Mouse (Mus musculus): ENCODE data around the gene Nlrp6. TPM values are rescaled to one million over a fixed set of nuclear protein-coding genes. Genes with fewer than 3 reads are reported as not detected.
"Not testable (repeated sequence)": the region's sequence is repeated elsewhere in the genome, so short reads cannot be mapped to it uniquely, and the experiment has no call there.

Gene Nlrp6
- polyA plus RNA-seq, 1 experiment from 2014 or later = 0.37 TPM

GRCm38 (mm10) chr7:140890636-140891035 is 30.1 kb upstream of the Nlrp6 start:
- H3K9ac ChIP-seq (ENCODE audit: low read length); DNase-seq (ENCODE audit: low spot score); H3K27me3 ChIP-seq (replicated peaks; ENCODE audit: control insufficient read depth, insufficient read depth, low read length); H3K27ac ChIP-seq (ENCODE audit: low read depth, low read length); H3K4me2 ChIP-seq (ENCODE audit: low read length); ATAC-seq; H3K9me3 ChIP-seq (replicated peaks; ENCODE audit: control insufficient read depth, low read length); H3K4me1 ChIP-seq (ENCODE audit: control insufficient read depth, insufficient read depth, low read length); H3K4me3 ChIP-seq (ENCODE audit: low read depth, low read length): not testable (repeated sequence)
- 97% methylated on average over 16 of the region's 16 CpGs for WGBS
- peaks cover 80% of the 10 kb centered on the region for H3K36me3 ChIP-seq (ENCODE audit: control insufficient read depth, insufficient read depth, low read length)

GRCm38 (mm10) chr7:140894031-140894430 is 26.7 kb upstream of the Nlrp6 start:
- Histone ChIP-seq H3K9ac (ENCODE audit: low read length) (no peak overlapping the region), H3K9me3 (replicated peaks; ENCODE audit: control insufficient read depth, low read length) (no peaks in the 10 kb centered on the region), H3K4me2 (ENCODE audit: low read length) (no peak overlapping the region), H3K4me1 (ENCODE audit: control insufficient read depth, insufficient read depth, low read length) (no peaks in the 10 kb centered on the region), H3K27ac (ENCODE audit: low read depth, low read length) (no peak overlapping the region), H3K36me3 (ENCODE audit: control insufficient read depth, insufficient read depth, low read length) (peaks cover 77% of the 10 kb centered on the region), H3K4me3 (ENCODE audit: low read depth, low read length) (no peak overlapping the region), H3K27me3 (replicated peaks; ENCODE audit: control insufficient read depth, insufficient read depth, low read length) (no peaks in the 10 kb centered on the region)
- no peak for DNase-seq (ENCODE audit: low spot score)
- 80% methylated on average over 7 of the region's 7 CpGs for WGBS
- ATAC-seq = no peak

GRCm38 (mm10) chr7:140894611-140895010 is 26.1 kb upstream of the Nlrp6 start:
- no peaks in the 10 kb centered on the region for H3K9me3 ChIP-seq (replicated peaks; ENCODE audit: control insufficient read depth, low read length)
- H3K27ac ChIP-seq (ENCODE audit: low read depth, low read length) = no peak overlapping the region
- H3K4me3 ChIP-seq (ENCODE audit: low read depth, low read length) = no peak overlapping the region
- no peaks in the 10 kb centered on the region for H3K4me1 ChIP-seq (ENCODE audit: control insufficient read depth, insufficient read depth, low read length)
- DNase-seq (ENCODE audit: low spot score) = no peak
- 92% methylated on average over 3 of the region's 3 CpGs for WGBS
- H3K4me2 ChIP-seq (ENCODE audit: low read length) = no peak overlapping the region
- no peaks in the 10 kb centered on the region for H3K27me3 ChIP-seq (replicated peaks; ENCODE audit: control insufficient read depth, insufficient read depth, low read length)
- H3K36me3 ChIP-seq (ENCODE audit: control insufficient read depth, insufficient read depth, low read length) = peaks cover 77% of the 10 kb centered on the region
- H3K9ac ChIP-seq (ENCODE audit: low read length) = no peak overlapping the region
- ATAC-seq = no peak

GRCm38 (mm10) chr7:140897863-140898262 is 22.8 kb upstream of the Nlrp6 start:
- no peak overlapping the region for H3K4me3 ChIP-seq (ENCODE audit: low read depth, low read length)
- peaks cover 65% of the 10 kb centered on the region for H3K36me3 ChIP-seq (ENCODE audit: control insufficient read depth, insufficient read depth, low read length)
- DNase-seq (ENCODE audit: low spot score) (no peak), ATAC-seq (no peak)
- H3K27me3 ChIP-seq (replicated peaks; ENCODE audit: control insufficient read depth, insufficient read depth, low read length) = no peaks in the 10 kb centered on the region
- H3K4me2 ChIP-seq (ENCODE audit: low read length) = no peak overlapping the region
- no peaks in the 10 kb centered on the region for H3K9me3 ChIP-seq (replicated peaks; ENCODE audit: control insufficient read depth, low read length)
- 91% methylated on average over 7 of the region's 7 CpGs for WGBS
- no peak overlapping the region for H3K27ac ChIP-seq (ENCODE audit: low read depth, low read length)
- H3K4me1 ChIP-seq (ENCODE audit: control insufficient read depth, insufficient read depth, low read length) = no peaks in the 10 kb centered on the region
- no peak overlapping the region for H3K9ac ChIP-seq (ENCODE audit: low read length)

- no peaks in the 10 kb centered on the region for H3K4me1 ChIP-seq (ENCODE audit: control insufficient read depth, insufficient read depth, low read length)
- no peak overlapping the region for H3K27ac ChIP-seq (ENCODE audit: low read depth, low read length)
- H3K27me3 ChIP-seq (replicated peaks; ENCODE audit: control insufficient read depth, insufficient read depth, low read length) = no peaks in the 10 kb centered on the region
- no peak for ATAC-seq
- H3K4me2 ChIP-seq (ENCODE audit: low read length) = no peak overlapping the region
- H3K9ac ChIP-seq (ENCODE audit: low read length) = no peak overlapping the region
- 87% methylated on average over 3 of the region's 3 CpGs for WGBS
- peaks cover 55% of the 10 kb centered on the region for H3K36me3 ChIP-seq (ENCODE audit: control insufficient read depth, insufficient read depth, low read length)
- no peak overlapping the region for H3K4me3 ChIP-seq (ENCODE audit: low read depth, low read length)
- no peak for DNase-seq (ENCODE audit: low spot score)
- no peaks in the 10 kb centered on the region for H3K9me3 ChIP-seq (replicated peaks; ENCODE audit: control insufficient read depth, low read length)
These were observed 21.6 kb upstream of the Nlrp6 start for GRCm38 (mm10) chr7:140899121-140899520.

GRCm38 (mm10) chr7:140900220-140900619 is 20.5 kb upstream of the Nlrp6 start, which contains the start of gene Cox8b:
Gene Cox8b (minus strand): TSS chr7:140900446.
- no peaks in the 10 kb centered on the region for H3K4me1 ChIP-seq (ENCODE audit: control insufficient read depth, insufficient read depth, low read length)

GRCm38 (mm10) chr7:140902036-140902875 is 18.4 kb upstream of the Nlrp6 start:
- no peak overlapping the region for H3K4me3 ChIP-seq (ENCODE audit: low read depth, low read length)
- 75% methylated on average over 15 of the region's 15 CpGs for WGBS
- H3K4me1 ChIP-seq (ENCODE audit: control insufficient read depth, insufficient read depth, low read length) = no peaks in the 10 kb centered on the region
- H3K27me3 ChIP-seq (replicated peaks; ENCODE audit: control insufficient read depth, insufficient read depth, low read length) = no peaks in the 10 kb centered on the region
- no peak overlapping the region for H3K9ac ChIP-seq (ENCODE audit: low read length)
- no peak for DNase-seq (ENCODE audit: low spot score)
- ATAC-seq = no peak
- no peak overlapping the region for H3K27ac ChIP-seq (ENCODE audit: low read depth, low read length)
- H3K9me3 ChIP-seq (replicated peaks; ENCODE audit: control insufficient read depth, low read length) = no peaks in the 10 kb centered on the region
- peaks cover 32% of the 10 kb centered on the region for H3K36me3 ChIP-seq (ENCODE audit: control insufficient read depth, insufficient read depth, low read length)
- no peak overlapping the region for H3K4me2 ChIP-seq (ENCODE audit: low read length)

More at GRCm38 (mm10) chr7:140900220-140900619, 20.5 kb upstream of the Nlrp6 start, which contains the start of gene Cox8b:
- Histone ChIP-seq H3K4me3 (ENCODE audit: low read depth, low read length) (no peak within 1 kb of the TSS), H3K27me3 (replicated peaks; ENCODE audit: control insufficient read depth, insufficient read depth, low read length) (no peaks in the 10 kb centered on the region), H3K9me3 (replicated peaks; ENCODE audit: control insufficient read depth, low read length) (no peaks in the 10 kb centered on the region), H3K9ac (ENCODE audit: low read length) (no peak within 1 kb of the TSS), H3K4me2 (ENCODE audit: low read length) (no peak within 1 kb of the TSS), H3K27ac (ENCODE audit: low read depth, low read length) (no peak within 1 kb of the TSS), H3K36me3 (ENCODE audit: control insufficient read depth, insufficient read depth, low read length) (peaks cover 47% of the 10 kb centered on the region)
- ATAC-seq (no peak), DNase-seq (ENCODE audit: low spot score) (no peak)
- WGBS = 84% methylated on average over 10 of the region's 10 CpGs

- DNase-seq (ENCODE audit: low spot score) (peak; percentile 69), ATAC-seq (peak; percentile 50)
- Histone ChIP-seq H3K9me3 (replicated peaks; ENCODE audit: control insufficient read depth, low read length) (no peaks in the 10 kb centered on the region), H3K4me2 (ENCODE audit: low read length) (no peak overlapping the region), H3K27ac (ENCODE audit: low read depth, low read length) (no peak overlapping the region), H3K4me1 (ENCODE audit: control insufficient read depth, insufficient read depth, low read length) (no peaks in the 10 kb centered on the region), H3K36me3 (ENCODE audit: control insufficient read depth, insufficient read depth, low read length) (peaks cover 22% of the 10 kb centered on the region), H3K9ac (ENCODE audit: low read length) (no peak overlapping the region), H3K27me3 (replicated peaks; ENCODE audit: control insufficient read depth, insufficient read depth, low read length) (no peaks in the 10 kb centered on the region), H3K4me3 (ENCODE audit: low read depth, low read length) (no peak overlapping the region)
- WGBS = 25% methylated on average over 13 of the region's 13 CpGs
These were observed 17.5 kb upstream of the Nlrp6 start for GRCm38 (mm10) chr7:140903212-140903611.

GRCm38 (mm10) chr7:140905642-140906081 is 15.0 kb upstream of the Nlrp6 start:
- ATAC-seq (no peak), DNase-seq (ENCODE audit: low spot score) (no peak)
- no peak overlapping the region for H3K4me3 ChIP-seq (ENCODE audit: low read depth, low read length)
- no peaks in the 10 kb centered on the region for H3K9me3 ChIP-seq (replicated peaks; ENCODE audit: control insufficient read depth, low read length)
- H3K9ac ChIP-seq (ENCODE audit: low read length) = no peak overlapping the region
- WGBS = 95% methylated on average over 2 of the region's 2 CpGs
- H3K4me2 ChIP-seq (ENCODE audit: low read length) = no peak overlapping the region
- no peak overlapping the region for H3K27ac ChIP-seq (ENCODE audit: low read depth, low read length)
- H3K4me1 ChIP-seq (ENCODE audit: control insufficient read depth, insufficient read depth, low read length) = peaks cover 4% of the 10 kb centered on the region; the same call in 1 of the 2 replicates
- no peaks in the 10 kb centered on the region for H3K27me3 ChIP-seq (replicated peaks; ENCODE audit: control insufficient read depth, insufficient read depth, low read length)
- H3K36me3 ChIP-seq (ENCODE audit: control insufficient read depth, insufficient read depth, low read length) = no peaks in the 10 kb centered on the region
